Mouse (Mus musculus): ENCODE measurements around the gene Selenoi. TPM values are rescaled to one million over a fixed set of nuclear protein-coding genes. Genes with fewer than 3 reads are reported as not detected.

Gene Selenoi
- polyA plus RNA-seq, 1 experiment from 2014 or later: 23.3 TPM

GRCm38 (mm10) chr5:30214889-30215288 is 17.5 kb upstream of the Selenoi start:
- H3K27ac ChIP-seq: no peak overlapping the region

DNA sequence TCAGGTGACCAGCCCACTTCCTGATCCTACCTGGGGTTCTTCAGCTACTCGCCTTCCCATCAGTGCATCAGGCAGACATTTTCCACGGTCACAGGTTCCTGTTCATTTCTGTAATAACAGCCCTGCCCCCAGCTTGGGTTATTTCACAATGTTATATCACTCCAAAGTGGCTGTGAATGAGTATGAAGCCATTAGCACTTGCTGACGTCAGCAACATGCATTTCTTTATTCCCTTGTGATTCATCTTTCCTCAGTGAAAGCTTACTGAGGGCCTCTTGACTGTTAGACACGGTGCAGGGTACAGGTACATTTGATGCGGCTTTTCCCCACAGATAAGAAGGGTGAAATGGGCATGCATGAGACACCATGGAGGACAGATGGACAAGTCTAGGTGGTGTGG is 16.4 kb upstream of the Selenoi start:
- no peak for DNase-seq (ENCODE audit: low spot score)
- Histone ChIP-seq H3K4me3 (no peak overlapping the region), H3K4me1 (no peaks in the 10 kb centered on the region), H3K27ac (no peak overlapping the region), H3K36me3 (no peaks in the 10 kb centered on the region), H3K27me3 (ENCODE audit: insufficient read depth, poor library complexity, severe bottlenecking) (peaks cover 6% of the 10 kb centered on the region; the same call in 1 of the 2 replicates), H3K9me3 (no peaks in the 10 kb centered on the region)
- 70% methylated on average over 5 of the region's 5 CpGs for WGBS

More at GRCm38 (mm10) chr5:30214889-30215288, 17.5 kb upstream of the Selenoi start:
- Histone ChIP-seq H3K27me3 (ENCODE audit: insufficient read depth, poor library complexity, severe bottlenecking) (peaks cover 6% of the 10 kb centered on the region; the same call in 1 of the 2 replicates), H3K4me3 (no peak overlapping the region), H3K9me3 (no peaks in the 10 kb centered on the region), H3K36me3 (no peaks in the 10 kb centered on the region), H3K4me1 (no peaks in the 10 kb centered on the region)
- WGBS: 15% methylated on average over 4 of the region's 4 CpGs
- DNase-seq (ENCODE audit: low spot score): no peak

- DNase-seq (ENCODE audit: low spot score): no peak
- H3K27ac ChIP-seq: no peak overlapping the region
- H3K36me3 ChIP-seq: peaks cover 8% of the 10 kb centered on the region; the same call in 1 of the 2 replicates
- H3K4me3 ChIP-seq: no peak overlapping the region
- 88% methylated on average over 2 of the region's 2 CpGs for WGBS
- peaks cover 6% of the 10 kb centered on the region; the same call in 1 of the 2 replicates for H3K27me3 ChIP-seq (ENCODE audit: insufficient read depth, poor library complexity, severe bottlenecking)
- no peaks in the 10 kb centered on the region for H3K9me3 ChIP-seq
- H3K4me1 ChIP-seq: no peaks in the 10 kb centered on the region
Observed at GRCm38 (mm10) chr5:30219715-30220114, 12.7 kb upstream of the Selenoi start.

- H3K36me3 ChIP-seq: peaks cover 8% of the 10 kb centered on the region; the same call in 1 of the 2 replicates
- no peaks in the 10 kb centered on the region for H3K9me3 ChIP-seq
- peaks cover 6% of the 10 kb centered on the region; the same call in 1 of the 2 replicates for H3K27me3 ChIP-seq (ENCODE audit: insufficient read depth, poor library complexity, severe bottlenecking)
- H3K4me1 ChIP-seq: no peaks in the 10 kb centered on the region
- DNase-seq (ENCODE audit: low spot score): no peak
- WGBS: 87% methylated on average over 8 of the region's 8 CpGs
- H3K27ac ChIP-seq: no peak overlapping the region
- H3K4me3 ChIP-seq: no peak overlapping the region
Observed at GRCm38 (mm10) chr5:30220666-30221065, 11.7 kb upstream of the Selenoi start.

DNA sequence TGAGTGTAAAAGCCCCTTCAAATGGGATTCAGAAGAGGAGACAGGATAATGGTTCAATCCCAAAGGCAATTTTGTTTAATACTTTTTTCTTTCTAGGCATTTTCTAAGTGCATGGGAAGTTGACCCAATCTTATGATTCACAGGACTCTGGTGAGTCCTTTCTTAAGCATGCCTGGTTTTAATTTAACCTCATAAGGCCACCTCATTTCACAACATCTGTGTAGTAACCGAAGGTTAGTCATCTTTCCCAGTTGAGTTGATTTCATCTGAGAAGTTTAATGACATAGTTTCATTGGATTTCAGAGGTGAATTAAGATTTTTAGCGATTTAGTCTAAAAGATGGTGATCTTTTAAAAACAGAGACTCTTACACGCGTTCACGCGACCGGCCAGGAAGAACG is 9.7 kb upstream of the Selenoi start:
- DNase-seq (ENCODE audit: low spot score): no peak
- Histone ChIP-seq H3K9me3 (no peaks in the 10 kb centered on the region), H3K27ac (no peak overlapping the region), H3K27me3 (ENCODE audit: insufficient read depth, poor library complexity, severe bottlenecking) (no peaks in the 10 kb centered on the region), H3K4me3 (no peak overlapping the region), H3K4me1 (no peaks in the 10 kb centered on the region), H3K36me3 (peaks cover 8% of the 10 kb centered on the region; the same call in 1 of the 2 replicates)
- WGBS: 95% methylated on average over 8 of the region's 8 CpGs

GRCm38 (mm10) chr5:30230901-30231300 is 1.5 kb upstream of the Selenoi start:
- H3K27me3 ChIP-seq (ENCODE audit: insufficient read depth, poor library complexity, severe bottlenecking): no peaks in the 10 kb centered on the region
- 86% methylated on average over 4 of the region's 4 CpGs for WGBS
- no peak overlapping the region for H3K4me3 ChIP-seq
- no peaks in the 10 kb centered on the region for H3K9me3 ChIP-seq
- H3K27ac ChIP-seq: no peak overlapping the region
- DNase-seq (ENCODE audit: low spot score): no peak
- H3K4me1 ChIP-seq: peaks cover 27% of the 10 kb centered on the region; the same call in 1 of the 2 replicates
- H3K36me3 ChIP-seq: peaks cover 11% of the 10 kb centered on the region

- Histone ChIP-seq H3K4me3 (peak overlapping the region; percentile 87), H3K27ac (peak overlapping the region; percentile 91), H3K4me1 (peaks cover 32% of the 10 kb centered on the region; the same call in 1 of the 2 replicates), H3K36me3 (peaks cover 11% of the 10 kb centered on the region), H3K9me3 (no peaks in the 10 kb centered on the region), H3K27me3 (ENCODE audit: insufficient read depth, poor library complexity, severe bottlenecking) (no peaks in the 10 kb centered on the region)
- 65% methylated on average over 16 of the region's 16 CpGs for WGBS
- no peak for DNase-seq (ENCODE audit: low spot score)
Observed at GRCm38 (mm10) chr5:30231891-30232270, 500 bp upstream of the Selenoi start.

GRCm38 (mm10) chr5:30233042-30233441 is 661 bp downstream of the Selenoi start:
- 6% methylated on average over 15 of the region's 15 CpGs for WGBS

GRCm38 (mm10) chr5:30233979-30234378 is 1.6 kb downstream of the Selenoi start:
- Histone ChIP-seq H3K4me1 (peaks cover 32% of the 10 kb centered on the region; the same call in 1 of the 2 replicates), H3K27me3 (ENCODE audit: insufficient read depth, poor library complexity, severe bottlenecking) (no peaks in the 10 kb centered on the region), H3K27ac (no peak overlapping the region), H3K36me3 (peaks cover 11% of the 10 kb centered on the region), H3K9me3 (no peaks in the 10 kb centered on the region), H3K4me3 (peak overlapping the region; percentile 87)
- 39% methylated on average over 8 of the region's 8 CpGs for WGBS
- DNase-seq (ENCODE audit: low spot score): no peak

More at GRCm38 (mm10) chr5:30233042-30233441, 661 bp downstream of the Selenoi start:
- Histone ChIP-seq H3K4me1 (peaks cover 32% of the 10 kb centered on the region; the same call in 1 of the 2 replicates), H3K27ac (peak overlapping the region; percentile 91), H3K9me3 (no peaks in the 10 kb centered on the region), H3K36me3 (peaks cover 11% of the 10 kb centered on the region), H3K4me3 (peak overlapping the region; percentile 87), H3K27me3 (ENCODE audit: insufficient read depth, poor library complexity, severe bottlenecking) (no peaks in the 10 kb centered on the region)
- no peak for DNase-seq (ENCODE audit: low spot score)

DNA sequence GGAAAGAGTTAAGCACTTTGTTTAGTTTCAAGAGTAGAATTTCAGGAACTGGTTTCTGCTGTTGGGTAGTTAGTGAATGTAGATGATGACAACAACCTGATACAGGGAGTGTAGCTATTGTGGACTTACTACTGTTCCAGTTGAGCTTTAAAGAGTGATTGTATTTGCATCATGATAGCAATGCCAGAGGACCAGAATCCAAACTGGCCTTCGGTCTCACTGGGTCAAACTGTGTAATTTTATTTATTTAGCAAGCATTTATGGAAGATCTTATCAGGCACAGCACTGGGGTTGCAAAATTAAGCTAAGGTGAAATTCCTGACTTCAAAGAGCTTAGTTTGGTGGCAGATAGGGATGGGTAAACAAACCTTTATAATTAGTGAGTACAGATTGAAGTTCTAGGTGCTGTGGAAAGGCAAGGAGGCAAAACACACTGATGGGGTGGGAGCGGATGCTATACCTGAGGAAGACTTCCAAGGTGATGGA is 3.3 kb downstream of the Selenoi start:
- peaks cover 32% of the 10 kb centered on the region; the same call in 1 of the 2 replicates for H3K4me1 ChIP-seq
- WGBS: 88% methylated on average over 2 of the region's 2 CpGs
- H3K27ac ChIP-seq: no peak overlapping the region
- DNase-seq (ENCODE audit: low spot score): no peak
- H3K27me3 ChIP-seq (ENCODE audit: insufficient read depth, poor library complexity, severe bottlenecking): no peaks in the 10 kb centered on the region
- no peak overlapping the region for H3K4me3 ChIP-seq
- peaks cover 7% of the 10 kb centered on the region; the same call in 1 of the 2 replicates for H3K36me3 ChIP-seq
- H3K9me3 ChIP-seq: no peaks in the 10 kb centered on the region

GRCm38 (mm10) chr5:30238533-30238932 is 6.2 kb downstream of the Selenoi start:
- no peak overlapping the region for H3K4me3 ChIP-seq
- 94% methylated on average over 5 of the region's 5 CpGs for WGBS
- no peaks in the 10 kb centered on the region for H3K27me3 ChIP-seq (ENCODE audit: insufficient read depth, poor library complexity, severe bottlenecking)
- H3K4me1 ChIP-seq: peaks cover 33% of the 10 kb centered on the region
- no peak overlapping the region for H3K27ac ChIP-seq
- DNase-seq (ENCODE audit: low spot score): no peak
- no peaks in the 10 kb centered on the region for H3K9me3 ChIP-seq
- peaks cover 3% of the 10 kb centered on the region; the same call in 1 of the 2 replicates for H3K36me3 ChIP-seq

DNA sequence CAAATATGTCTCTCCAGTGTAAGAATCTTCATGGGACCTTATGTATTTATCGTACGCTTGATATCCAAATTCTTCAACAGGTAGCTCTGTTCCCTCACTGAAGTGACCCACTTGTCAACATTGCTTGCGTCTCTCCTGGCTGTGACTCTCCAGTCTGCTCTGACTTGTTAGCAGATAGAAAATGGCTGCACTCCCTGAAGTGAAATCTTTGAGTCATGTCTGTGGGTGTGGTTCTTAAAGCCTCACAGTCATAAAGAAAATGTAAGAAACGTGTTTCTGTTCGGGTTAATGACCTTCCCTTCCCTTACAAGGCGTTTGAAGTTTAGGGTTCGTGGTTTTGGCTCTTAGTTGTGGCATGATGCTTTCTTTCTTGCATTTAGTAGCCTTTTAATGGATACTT is 8.2 kb downstream of the Selenoi start:
- WGBS: 85% methylated on average over 7 of the region's 7 CpGs
- no peaks in the 10 kb centered on the region for H3K9me3 ChIP-seq
- H3K27me3 ChIP-seq (ENCODE audit: insufficient read depth, poor library complexity, severe bottlenecking): no peaks in the 10 kb centered on the region
- H3K27ac ChIP-seq: no peak overlapping the region
- no peak for DNase-seq (ENCODE audit: low spot score)
- peaks cover 3% of the 10 kb centered on the region; the same call in 1 of the 2 replicates for H3K36me3 ChIP-seq
- H3K4me1 ChIP-seq: peaks cover 37% of the 10 kb centered on the region
- no peak overlapping the region for H3K4me3 ChIP-seq

DNA sequence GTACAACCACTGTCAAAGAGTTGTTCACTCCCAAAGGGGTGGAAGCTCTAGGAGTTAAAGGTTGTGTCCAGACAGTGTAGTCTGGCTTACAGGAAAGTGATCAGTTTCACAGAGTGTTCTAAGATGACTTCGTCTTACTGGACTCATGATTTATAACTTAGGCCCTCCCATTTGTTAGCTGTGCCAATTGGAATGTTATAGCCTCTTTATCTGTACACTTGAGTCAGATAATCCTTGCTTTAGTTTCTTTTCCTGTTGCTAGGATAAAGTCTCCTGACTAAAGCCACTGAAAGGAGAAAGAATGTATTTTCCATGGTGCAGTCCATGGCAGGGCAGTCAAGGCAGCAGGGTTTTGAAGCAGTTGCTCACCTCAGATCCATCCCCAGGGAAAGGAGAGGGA is 10.0 kb downstream of the Selenoi start:
- 20% methylated on average over 1 of the region's 1 CpGs for WGBS
- peak overlapping the region; percentile 13; the same call in 1 of the 2 replicates for H3K27ac ChIP-seq

More for the DNA sequence above, 10.0 kb downstream of the Selenoi start:
- H3K4me1 ChIP-seq: peaks cover 33% of the 10 kb centered on the region
- DNase-seq (ENCODE audit: low spot score): no peak
- H3K9me3 ChIP-seq: no peaks in the 10 kb centered on the region
- no peak overlapping the region for H3K4me3 ChIP-seq
- H3K36me3 ChIP-seq: peaks cover 6% of the 10 kb centered on the region
- no peaks in the 10 kb centered on the region for H3K27me3 ChIP-seq (ENCODE audit: insufficient read depth, poor library complexity, severe bottlenecking)
